Mouse (Mus musculus) neural tube, embryonic 11.5 days (tissue): Measurements from ENCODE around the gene Galnt4. TPM values are rescaled to one million over a fixed set of nuclear protein-coding genes. Genes with fewer than 3 reads are reported as not detected.

Experiments
- ATAC-seq: fragments of 200-750 bp; cut with Nextera tagmentation; 2 replicates; pipeline ENCODE4 v1.8.0; 2017; ENCODE audit warnings: moderate number of reproducible peaks, mild to moderate bottlenecking, moderate TSS enrichment, moderate library complexity; ENCODE audit not compliant: insufficient read depth, low FRiP score, low TSS enrichment
- DNase-seq: peaks from one replicate; pipeline ENCODE4 v3.0.0-alpha.2; 2015; ENCODE audit warnings: low spot score
- H3K27ac ChIP-seq: fragments of 300-500 bp; sonication (generic); 2 replicates; pipeline ENCODE4 v1.5.1; 2014; ENCODE audit warnings: low read depth, mild to moderate bottlenecking, low read length
- H3K27me3 ChIP-seq: fragments of 300-500 bp; sonication (generic); 2 replicates; pipeline ENCODE4 v1.6.1; 2014; ENCODE audit warnings: mild to moderate bottlenecking, low read length, mixed read lengths; ENCODE audit not compliant: control insufficient read depth, insufficient read depth
- H3K36me3 ChIP-seq: fragments of 300-500 bp; sonication (generic); 2 replicates; pipeline ENCODE4 v1.6.1; 2014; ENCODE audit warnings: mild to moderate bottlenecking, low read length, moderate library complexity, mixed read lengths; ENCODE audit not compliant: control insufficient read depth, insufficient read depth
- H3K4me1 ChIP-seq: fragments of 300-500 bp; sonication (generic); 2 replicates; pipeline ENCODE4 v1.6.1; 2014; ENCODE audit warnings: low read length, mixed read lengths; ENCODE audit not compliant: control insufficient read depth, insufficient read depth
- H3K4me2 ChIP-seq: fragments of 300-500 bp; sonication (generic); 2 replicates; pipeline ENCODE4 v1.6.1; 2014; ENCODE audit warnings: low read depth, mild to moderate bottlenecking, moderate library complexity
- H3K4me3 ChIP-seq: fragments of 300-500 bp; sonication (generic); 2 replicates; pipeline ENCODE4 v1.5.1; 2014; ENCODE audit warnings: low read depth, low read length
- H3K9ac ChIP-seq: fragments of 300-500 bp; sonication (generic); 2 replicates; pipeline ENCODE4 v1.6.1; 2014; ENCODE audit warnings: mild to moderate bottlenecking, low read length
- H3K9me3 ChIP-seq: fragments of 300-500 bp; sonication (generic); 2 replicates; pipeline ENCODE4 v1.6.1; 2016; ENCODE audit warnings: low read length; ENCODE audit not compliant: control insufficient read depth
- WGBS: fragments of 180-500 bp; shearing (Covaris S2); extraction: QIAGEN DNeasy Blood & Tissue Kit; methylation state at CpG from one replicate; pipeline ENCODE4 v1.1.7; 2014; 5-methylcytosine and 5-hydroxymethylcytosine counted together
- polyA plus RNA-seq: library from polyadenylated mRNA; unstranded; fragments of >200 nt; fragmentation: Nextera tagmentation; extraction: Ambion mirVana; gene quantifications from 2 replicates; pipeline ENCODE4 v1.2.1, GENCODE M21; 2014

Gene Galnt4
- polyA plus RNA-seq = 5.0 and 5.7 TPM in 2 replicates

DNA sequence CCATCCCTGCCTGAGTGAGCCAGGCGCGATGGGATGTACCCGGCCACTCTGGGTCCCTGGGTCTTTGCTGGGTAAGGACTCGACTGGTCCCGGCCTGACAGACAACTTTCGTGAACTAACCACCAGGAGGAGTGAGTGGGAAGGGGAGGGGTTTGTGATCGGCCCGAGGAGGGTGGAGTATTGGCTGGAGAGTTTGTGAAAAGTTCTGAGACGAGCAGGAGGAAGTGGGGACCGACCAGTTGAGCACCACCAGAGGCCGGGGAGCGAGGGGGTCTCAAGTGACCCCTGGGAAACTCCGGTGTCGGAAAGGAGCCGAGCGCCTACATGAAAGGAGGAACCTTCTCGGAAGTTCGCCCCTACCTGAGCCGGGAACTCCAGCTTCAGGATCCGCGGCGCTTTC is at the start of gene Galnt4:
TSS of gene Galnt4 (plus strand) at position 196 of the 400 bp plus-strand sequence.
- Histone ChIP-seq H3K27me3 (no peaks in the 10 kb centered on the region), H3K9ac (peak within 1 kb of the TSS; percentile 87), H3K4me1 (peaks cover 6% of the 10 kb centered on the region), H3K27ac (peak within 1 kb of the TSS; percentile 85), H3K36me3 (peaks cover 6% of the 10 kb centered on the region), H3K4me2 (peak within 1 kb of the TSS; percentile 95), H3K9me3 (no peaks in the 10 kb centered on the region), H3K4me3 (peak within 1 kb of the TSS; percentile 93)
- ATAC-seq (peak; percentile 74), DNase-seq (peak; percentile 76)
- WGBS = under 1% methylated on average over 22 of the region's 22 CpGs

DNA sequence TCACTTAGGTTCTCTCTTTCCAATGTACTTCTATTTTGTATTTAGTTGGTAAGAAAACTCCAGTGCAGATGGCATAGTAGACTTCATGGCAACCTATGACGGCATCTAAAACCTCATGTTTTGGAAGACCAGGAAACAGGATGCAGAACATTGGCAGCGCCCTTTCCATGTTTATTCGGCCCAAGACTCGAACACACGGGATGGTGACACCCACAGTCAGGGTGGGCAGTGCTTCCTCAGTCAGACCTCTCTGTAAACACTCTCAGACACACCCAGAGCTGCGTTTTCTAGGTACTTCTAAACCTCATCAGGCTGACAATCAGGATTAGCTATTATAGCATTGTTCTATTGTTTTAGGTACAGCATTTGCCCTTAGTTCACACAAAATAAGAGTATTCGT is 47.4 kb upstream of the Galnt4 start:
- H3K27me3 ChIP-seq = no peaks in the 10 kb centered on the region
- H3K4me3 ChIP-seq = no peak overlapping the region
- WGBS = 92% methylated on average over 7 of the region's 7 CpGs
- H3K27ac ChIP-seq = no peak overlapping the region
- DNase-seq (no peak), ATAC-seq (no peak)
- H3K9ac ChIP-seq = no peak overlapping the region
- H3K36me3 ChIP-seq = no peaks in the 10 kb centered on the region
- H3K4me2 ChIP-seq = no peak overlapping the region
- H3K4me1 ChIP-seq = no peaks in the 10 kb centered on the region
- no peaks in the 10 kb centered on the region for H3K9me3 ChIP-seq

DNA sequence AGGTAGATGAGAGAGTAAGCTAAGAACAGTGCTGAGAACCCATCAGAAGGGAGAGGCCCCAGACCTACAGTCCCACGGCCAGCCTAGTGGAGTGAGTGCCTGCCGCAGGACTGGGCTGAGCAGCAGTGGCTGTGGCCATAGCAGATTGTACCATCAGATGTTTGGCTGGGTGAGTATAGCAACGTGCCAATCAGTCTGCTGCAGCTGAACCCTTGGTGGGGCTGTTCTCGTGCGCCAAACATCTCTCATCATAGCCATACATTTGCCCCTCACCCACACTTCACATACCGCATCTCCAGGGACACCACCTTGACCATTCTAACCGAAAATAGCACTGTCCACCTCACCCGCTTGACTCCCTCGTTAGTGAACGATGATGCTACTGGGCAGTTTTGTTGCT is 46.5 kb upstream of the Galnt4 start:
- no peaks in the 10 kb centered on the region for H3K4me1 ChIP-seq
- H3K9me3 ChIP-seq = no peaks in the 10 kb centered on the region
- H3K27ac ChIP-seq = no peak overlapping the region
- H3K4me3 ChIP-seq = no peak overlapping the region
- H3K9ac ChIP-seq = no peak overlapping the region
- ATAC-seq (no peak), DNase-seq (no peak)
- WGBS = 93% methylated on average over 10 of the region's 10 CpGs
- no peaks in the 10 kb centered on the region for H3K27me3 ChIP-seq
- H3K36me3 ChIP-seq = no peaks in the 10 kb centered on the region
- no peak overlapping the region for H3K4me2 ChIP-seq

DNA sequence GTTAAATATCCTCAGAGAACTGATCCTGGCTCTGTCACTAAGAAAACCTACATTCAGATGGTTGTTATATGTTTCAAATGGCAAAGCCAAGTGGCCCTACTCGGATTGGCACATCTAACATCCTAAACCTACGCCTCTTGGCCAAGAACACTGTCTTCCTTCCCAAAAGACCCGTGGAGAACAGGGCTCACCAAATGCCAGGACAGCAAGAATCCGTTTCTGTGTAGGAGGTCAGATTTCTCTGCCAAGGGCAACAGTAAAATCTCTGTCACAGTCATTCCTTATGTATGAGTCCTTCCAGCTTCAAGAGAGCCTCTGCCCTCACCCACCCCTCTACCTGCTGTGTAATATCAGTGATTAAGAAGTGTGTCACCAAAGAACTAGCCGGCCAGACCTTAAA is 45.4 kb upstream of the Galnt4 start:
- Histone ChIP-seq H3K4me2 (no peak overlapping the region), H3K4me1 (no peaks in the 10 kb centered on the region), H3K27me3 (no peaks in the 10 kb centered on the region), H3K9me3 (no peaks in the 10 kb centered on the region), H3K27ac (no peak overlapping the region), H3K9ac (no peak overlapping the region), H3K4me3 (no peak overlapping the region), H3K36me3 (no peaks in the 10 kb centered on the region)
- DNase-seq (no peak), ATAC-seq (no peak)
- WGBS = 81% methylated on average over 5 of the region's 5 CpGs

DNA sequence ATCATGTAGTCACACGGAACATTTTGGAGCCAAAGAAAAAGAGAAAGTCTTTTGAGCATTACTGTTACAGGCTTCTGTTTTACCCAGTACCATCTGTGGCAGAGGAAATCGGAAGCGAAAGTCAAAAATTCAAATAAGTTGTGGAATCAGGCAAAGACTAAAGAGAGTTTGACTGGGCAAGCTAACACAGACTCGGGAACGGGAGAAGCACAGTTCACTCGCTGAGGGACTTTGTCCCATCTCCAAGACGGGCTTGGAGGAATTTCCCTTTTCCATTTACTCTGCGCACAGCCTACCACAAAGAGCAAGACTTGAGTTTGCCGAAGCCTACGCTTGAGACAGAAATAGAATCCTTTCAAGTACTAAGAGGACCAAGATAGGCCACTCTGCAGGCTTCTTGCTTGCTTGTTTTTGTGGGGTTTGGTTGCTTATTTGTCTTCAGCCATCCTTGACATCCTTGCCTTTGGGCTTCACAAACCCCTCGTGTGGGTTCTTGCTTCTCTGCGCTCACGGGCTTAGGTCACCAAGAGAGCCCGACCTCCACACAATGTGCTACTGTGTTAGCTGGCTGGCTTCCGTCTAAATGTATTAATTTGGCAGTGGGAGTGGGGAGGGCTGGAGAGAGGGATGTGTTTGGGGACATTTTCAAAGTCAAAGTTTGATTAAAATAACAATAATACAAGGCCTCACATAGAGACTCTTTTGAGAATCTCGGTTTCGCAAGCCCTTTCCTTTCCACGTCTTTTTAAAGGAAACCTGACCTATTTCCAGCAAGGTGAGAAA is 31.7 kb upstream of the Galnt4 start:
- Histone ChIP-seq H3K4me2 (no peak overlapping the region), H3K27me3 (no peaks in the 10 kb centered on the region), H3K36me3 (no peaks in the 10 kb centered on the region), H3K27ac (no peak overlapping the region), H3K4me1 (no peaks in the 10 kb centered on the region), H3K9ac (no peak overlapping the region), H3K4me3 (no peak overlapping the region), H3K9me3 (no peaks in the 10 kb centered on the region)
- DNase-seq (peak; percentile 17), ATAC-seq (no peak)
- 85% methylated on average over 18 of the region's 18 CpGs for WGBS

DNA sequence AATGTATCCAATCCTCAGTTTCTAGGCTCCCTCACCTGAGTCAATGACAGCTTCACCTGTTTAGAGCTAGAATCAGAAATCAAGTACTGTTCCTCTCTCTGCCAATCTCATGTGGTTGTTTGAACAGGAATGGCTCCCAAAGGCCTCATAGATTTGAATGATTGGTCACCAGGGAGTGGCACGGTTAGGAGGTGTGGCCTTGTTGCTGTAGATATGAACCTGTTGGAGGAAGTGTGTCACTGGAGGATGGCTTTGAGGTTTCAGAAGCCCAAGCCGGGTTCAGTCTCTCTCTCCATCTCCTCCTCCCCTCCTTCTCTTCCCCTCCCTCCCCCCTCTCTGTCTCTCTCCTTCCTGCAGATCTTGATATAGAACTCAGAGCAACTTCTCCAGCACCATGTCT is 29.3 kb upstream of the Galnt4 start:
- Histone ChIP-seq H3K9ac (no peak overlapping the region), H3K36me3 (no peaks in the 10 kb centered on the region), H3K27ac (no peak overlapping the region), H3K4me2 (no peak overlapping the region), H3K4me1 (no peaks in the 10 kb centered on the region), H3K9me3 (no peaks in the 10 kb centered on the region), H3K27me3 (no peaks in the 10 kb centered on the region), H3K4me3 (no peak overlapping the region)
- ATAC-seq (no peak), DNase-seq (no peak)
- 86% methylated on average over 2 of the region's 2 CpGs for WGBS

DNA sequence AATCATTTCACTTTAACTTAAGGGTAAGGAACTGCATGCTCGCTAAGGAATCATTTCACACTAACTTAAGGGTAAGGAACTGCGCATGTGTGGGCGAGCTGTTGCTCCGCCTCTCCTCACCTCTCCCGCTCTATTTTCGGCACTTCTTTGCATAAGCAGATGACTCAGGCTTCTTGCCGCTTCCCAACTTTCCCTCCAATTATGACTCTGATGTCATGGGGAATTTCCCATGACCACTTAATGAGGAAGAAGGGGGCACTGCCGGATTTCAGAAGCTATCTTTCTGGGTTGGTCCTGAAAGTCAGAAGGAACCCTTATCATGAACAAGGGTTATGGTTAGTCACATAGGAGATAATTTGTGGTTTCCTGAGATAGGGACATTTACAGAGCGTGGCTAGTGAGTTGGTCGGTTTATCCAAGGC is 26.4 kb upstream of the Galnt4 start:
- no peak overlapping the region for H3K4me2 ChIP-seq
- no peaks in the 10 kb centered on the region for H3K27me3 ChIP-seq
- H3K27ac ChIP-seq = no peak overlapping the region
- DNase-seq (no peak), ATAC-seq (no peak)
- H3K4me1 ChIP-seq = no peaks in the 10 kb centered on the region
- no peak overlapping the region for H3K4me3 ChIP-seq
- no peak overlapping the region for H3K9ac ChIP-seq
- H3K36me3 ChIP-seq = no peaks in the 10 kb centered on the region
- 91% methylated on average over 10 of the region's 10 CpGs for WGBS
- H3K9me3 ChIP-seq = no peaks in the 10 kb centered on the region

DNA sequence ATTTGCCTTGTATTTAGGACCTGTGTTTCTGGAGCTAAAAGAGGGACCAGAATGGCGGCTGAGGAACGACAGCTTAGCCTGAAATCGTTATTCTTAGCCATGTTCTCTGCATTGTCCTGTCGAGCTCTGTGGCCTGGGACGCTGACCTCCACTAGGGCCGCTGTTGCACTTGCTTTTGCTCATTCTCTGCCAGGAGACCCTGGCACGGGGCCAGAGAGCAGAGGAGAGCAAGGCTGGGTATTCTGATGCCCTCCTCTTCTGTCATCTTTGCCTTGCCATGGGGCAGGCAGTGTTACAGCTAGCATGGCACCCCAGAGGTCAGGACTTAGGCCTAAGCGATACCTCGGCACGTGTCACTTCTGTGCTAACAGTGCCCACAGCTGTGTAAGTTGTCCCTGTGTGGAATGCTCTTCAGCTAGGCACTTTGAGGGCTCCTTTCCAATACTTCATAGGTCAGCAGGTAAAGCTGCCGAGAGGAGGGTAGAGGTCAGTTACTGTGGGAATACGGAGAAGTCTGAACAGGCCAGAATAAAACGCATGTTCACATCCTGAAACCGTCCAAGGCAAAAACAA is 24.4 kb upstream of the Galnt4 start:
- H3K4me1 ChIP-seq = no peaks in the 10 kb centered on the region
- no peak overlapping the region for H3K4me3 ChIP-seq
- DNase-seq (no peak), ATAC-seq (no peak)
- no peaks in the 10 kb centered on the region for H3K27me3 ChIP-seq
- no peak overlapping the region for H3K27ac ChIP-seq
- H3K9ac ChIP-seq = no peak overlapping the region
- no peaks in the 10 kb centered on the region for H3K9me3 ChIP-seq
- no peaks in the 10 kb centered on the region for H3K36me3 ChIP-seq
- WGBS = 91% methylated on average over 14 of the region's 14 CpGs
- H3K4me2 ChIP-seq = no peak overlapping the region
